Mouse (Mus musculus): ENCODE measurements at regions not wholly inside any gene's neighbourhood (a gene's known extent, or its start where the extent isn't known, plus 50 kb on each side); places are given as distances from the start of the nearest gene placed in this dataset.
A peak's percentile ranks its signal among the peaks of the same experiment; 100 is the strongest.

GRCm38 (mm10) chr10:67739199-67739598, 173.3 kb downstream of the Zfp365 start:
- no peak for ATAC-seq (replicated peaks; ENCODE audit: low FRiP score, low TSS enrichment, poor library complexity, severe bottlenecking)

GRCm38 (mm10) chr10:67736636-67737035, 175.8 kb downstream of the Zfp365 start:
- ATAC-seq (replicated peaks; ENCODE audit: low FRiP score, low TSS enrichment, poor library complexity, severe bottlenecking) = no peak

- no peak for ATAC-seq (replicated peaks; ENCODE audit: low FRiP score, low TSS enrichment, poor library complexity, severe bottlenecking)
These were observed 180.9 kb downstream of the Zfp365 start for GRCm38 (mm10) chr10:67731577-67731976.

- ATAC-seq (replicated peaks; ENCODE audit: low FRiP score, low TSS enrichment, poor library complexity, severe bottlenecking) = 0 out of 2 replicates have a peak, but pooled peaks have one; percentile 50
These were observed 180.5 kb upstream of the Ado start for GRCm38 (mm10) chr10:67729271-67729670.

GRCm38 (mm10) chr10:67727580-67727979, 178.8 kb upstream of the Ado start:
- ATAC-seq (replicated peaks; ENCODE audit: low FRiP score, low TSS enrichment, poor library complexity, severe bottlenecking) = no peak

GRCm38 (mm10) chr10:67726796-67727195, 178.0 kb upstream of the Ado start:
- ATAC-seq (replicated peaks; ENCODE audit: low FRiP score, low TSS enrichment, poor library complexity, severe bottlenecking) = no peak

GRCm38 (mm10) chr10:67726351-67726750, 177.6 kb upstream of the Ado start:
- ATAC-seq (replicated peaks; ENCODE audit: low FRiP score, low TSS enrichment, poor library complexity, severe bottlenecking) = no peak

GRCm38 (mm10) chr10:67721787-67722186, 173.0 kb upstream of the Ado start:
- 0 out of 2 replicates have a peak, but pooled peaks have one; percentile 52 for ATAC-seq (replicated peaks; ENCODE audit: low FRiP score, low TSS enrichment, poor library complexity, severe bottlenecking)

- no peak for ATAC-seq (replicated peaks; ENCODE audit: low FRiP score, low TSS enrichment, poor library complexity, severe bottlenecking)
These were observed 168.8 kb upstream of the Ado start for GRCm38 (mm10) chr10:67717506-67717905.

GRCm38 (mm10) chr10:67715046-67715445, 166.3 kb upstream of the Ado start:
- ATAC-seq (replicated peaks; ENCODE audit: low FRiP score, low TSS enrichment, poor library complexity, severe bottlenecking) = no peak

- no peak for ATAC-seq (replicated peaks; ENCODE audit: low FRiP score, low TSS enrichment, poor library complexity, severe bottlenecking)
These were observed 164.3 kb upstream of the Ado start for GRCm38 (mm10) chr10:67713098-67713497.

GRCm38 (mm10) chr10:67712665-67713064, 163.9 kb upstream of the Ado start:
- no peak for ATAC-seq (replicated peaks; ENCODE audit: low FRiP score, low TSS enrichment, poor library complexity, severe bottlenecking)

GRCm38 (mm10) chr10:67711961-67712360, 163.2 kb upstream of the Ado start:
- no peak for ATAC-seq (replicated peaks; ENCODE audit: low FRiP score, low TSS enrichment, poor library complexity, severe bottlenecking)

- ATAC-seq (replicated peaks; ENCODE audit: low FRiP score, low TSS enrichment, poor library complexity, severe bottlenecking) = no peak
These were observed 157.7 kb upstream of the Ado start for GRCm38 (mm10) chr10:67706436-67706835.

- ATAC-seq (replicated peaks; ENCODE audit: low FRiP score, low TSS enrichment, poor library complexity, severe bottlenecking) = no peak
These were observed 154.2 kb upstream of the Ado start for GRCm38 (mm10) chr10:67702783-67703455.

GRCm38 (mm10) chr10:67697401-67698195, 148.8 kb upstream of the Ado start:
- no peak for ATAC-seq (replicated peaks; ENCODE audit: low FRiP score, low TSS enrichment, poor library complexity, severe bottlenecking)

- peak; percentile 68 for ATAC-seq (replicated peaks; ENCODE audit: low FRiP score, low TSS enrichment, poor library complexity, severe bottlenecking)
These were observed 147.4 kb upstream of the Ado start for GRCm38 (mm10) chr10:67695891-67696853.

GRCm38 (mm10) chr10:67694751-67695150, 146.0 kb upstream of the Ado start:
- ATAC-seq (replicated peaks; ENCODE audit: low FRiP score, low TSS enrichment, poor library complexity, severe bottlenecking) = no peak

GRCm38 (mm10) chr10:67693586-67693985, 144.8 kb upstream of the Ado start:
- no peak for ATAC-seq (replicated peaks; ENCODE audit: low FRiP score, low TSS enrichment, poor library complexity, severe bottlenecking)

All from megakaryocyte-erythroid progenitor cell, adult 5-6 weeks (primary cell).